Mouse (Mus musculus) heart, postnatal 0 days (tissue): Measurements from ENCODE around the gene Plcxd2. TPM values are rescaled to one million over a fixed set of nuclear protein-coding genes. Genes with fewer than 3 reads are reported as not detected.
A peak's percentile ranks its signal among the peaks of the same experiment; 100 is the strongest.

ENCODE experiments used
- ATAC-seq: fragments of 200-750 bp; cut with Nextera tagmentation; 2 replicates; pipeline ENCODE4 v1.8.0; 2017; ENCODE audit warnings: low read depth, moderate number of reproducible peaks, moderate library complexity; ENCODE audit not compliant: insufficient read depth
- DNase-seq: peaks from one replicate; pipeline ENCODE4 v3.0.0-alpha.2; 2016; ENCODE audit warnings: low spot score
- H3K27ac ChIP-seq: fragments of 300-500 bp; sonication (generic); 2 replicates; pipeline ENCODE4 v1.5.1; 2014; ENCODE audit warnings: low read depth, mild to moderate bottlenecking
- H3K27me3 ChIP-seq: fragments of 300-500 bp; sonication (generic); 2 replicates; pipeline ENCODE4 v1.6.1; 2014; ENCODE audit warnings: low read length, mixed read lengths; ENCODE audit not compliant: control insufficient read depth, insufficient read depth
- H3K36me3 ChIP-seq: fragments of 300-500 bp; sonication (generic); replicated peaks from 2 replicates; pipeline ENCODE4 v1.6.1; 2014; ENCODE audit warnings: low read length, mixed read lengths; ENCODE audit not compliant: control insufficient read depth, insufficient read depth
- H3K4me1 ChIP-seq: fragments of 300-500 bp; sonication (generic); 2 replicates; pipeline ENCODE4 v1.6.1; 2014; ENCODE audit warnings: antibody characterized with exemption; ENCODE audit not compliant: control insufficient read depth, insufficient read depth
- H3K4me2 ChIP-seq: fragments of 300-500 bp; sonication (generic); 2 replicates; pipeline ENCODE4 v1.6.1; 2014; ENCODE audit warnings: low read depth, mild to moderate bottlenecking, low read length, moderate library complexity
- H3K4me3 ChIP-seq: fragments of 300-500 bp; sonication (generic); 2 replicates; pipeline ENCODE4 v1.5.1; 2014; ENCODE audit warnings: low read depth, low read length
- H3K9ac ChIP-seq: fragments of 300-500 bp; sonication (generic); replicated peaks from 2 replicates; pipeline ENCODE4 v1.6.1; 2014; ENCODE audit warnings: low read depth, low read length, mixed read lengths
- H3K9me3 ChIP-seq: fragments of 300-500 bp; sonication (generic); replicated peaks from 2 replicates; pipeline ENCODE4 v1.6.1; 2016; ENCODE audit warnings: low read length; ENCODE audit not compliant: control insufficient read depth
- CTCF ChIP-seq: IDR thresholded peaks from 2 replicates; pipeline ENCODE4 v1.5.1; 2016; ENCODE audit warnings: antibody characterized with exemption, control low read depth, low read depth
- EP300 ChIP-seq: IDR thresholded peaks from 2 replicates; pipeline ENCODE4 v1.6.1; 2016; ENCODE audit warnings: antibody characterized with exemption, low read depth
- WGBS: fragments of 180-500 bp; shearing (Covaris S2); extraction: QIAGEN DNeasy Blood & Tissue Kit; methylation state at CpG from one replicate; pipeline ENCODE4 v1.1.7; 2014; 5-methylcytosine and 5-hydroxymethylcytosine counted together
- polyA plus RNA-seq: library from polyadenylated mRNA; unstranded; fragments of >200 nt; fragmentation: Nextera tagmentation; extraction: Ambion mirVana; gene quantifications from 2 replicates; pipeline ENCODE4 v1.2.1, GENCODE M21; 2015
- total RNA-seq: library from RNA; depleted of rRNA; stranded (reverse); fragments of >200 nt; gene quantifications from 2 replicates; pipeline ENCODE4 v1.2.3, GENCODE M21; 2014; ENCODE audit warnings: low replicate concordance

Plcxd2 gene
- total and polyA plus RNA-seq, 2 experiments from 2014 or later = 0.14 to 0.99 TPM

- Histone ChIP-seq H3K27ac (no peak overlapping the region), H3K27me3 (no peaks in the 10 kb centered on the region), H3K4me3 (no peak overlapping the region), H3K9me3 (no peaks in the 10 kb centered on the region), H3K9ac (no peak overlapping the region), H3K4me2 (no peak overlapping the region), H3K4me1 (no peaks in the 10 kb centered on the region), H3K36me3 (no peaks in the 10 kb centered on the region)
- DNase-seq (peak; percentile 70), ATAC-seq (peak; percentile 64)
- peak; percentile 91 for TF ChIP-seq CTCF
- no peak for TF ChIP-seq EP300
- 37% methylated on average over 5 of the region's 5 CpGs for WGBS
Measured at GRCm38 (mm10) chr16:46022189-46022928, 12.3 kb upstream of the Plcxd2 start.

GRCm38 (mm10) chr16:46021302-46021701, 11.3 kb upstream of the Plcxd2 start:
- Histone ChIP-seq H3K4me2 (no peak overlapping the region), H3K27me3 (no peaks in the 10 kb centered on the region), H3K27ac (no peak overlapping the region), H3K36me3 (no peaks in the 10 kb centered on the region), H3K9ac (no peak overlapping the region), H3K4me1 (no peaks in the 10 kb centered on the region), H3K9me3 (no peaks in the 10 kb centered on the region), H3K4me3 (no peak overlapping the region)
- WGBS = 69% methylated on average over 2 of the region's 2 CpGs
- ATAC-seq (no peak), DNase-seq (no peak)
- TF ChIP-seq CTCF = no peak
- no peak for TF ChIP-seq EP300

GRCm38 (mm10) chr16:46020396-46020795, 10.4 kb upstream of the Plcxd2 start:
- Histone ChIP-seq H3K4me2 (no peak overlapping the region), H3K9ac (no peak overlapping the region), H3K4me1 (no peaks in the 10 kb centered on the region), H3K27ac (no peak overlapping the region), H3K4me3 (no peak overlapping the region), H3K9me3 (no peaks in the 10 kb centered on the region), H3K27me3 (no peaks in the 10 kb centered on the region), H3K36me3 (no peaks in the 10 kb centered on the region)
- DNase-seq = no peak
- TF ChIP-seq EP300 (no peak), CTCF (no peak)
- WGBS = 70% methylated on average over 2 of the region's 2 CpGs
- no peak for ATAC-seq

GRCm38 (mm10) chr16:46019799-46020198, 9.8 kb upstream of the Plcxd2 start:
- H3K36me3 ChIP-seq = no peaks in the 10 kb centered on the region
- H3K9me3 ChIP-seq = no peaks in the 10 kb centered on the region
- H3K4me2 ChIP-seq = no peak overlapping the region
- no peak for TF ChIP-seq EP300
- TF ChIP-seq CTCF = no peak
- 71% methylated on average over 4 of the region's 4 CpGs for WGBS
- H3K27me3 ChIP-seq = no peaks in the 10 kb centered on the region
- no peak for ATAC-seq
- DNase-seq = no peak
- no peak overlapping the region for H3K4me3 ChIP-seq
- H3K27ac ChIP-seq = no peak overlapping the region
- H3K9ac ChIP-seq = no peak overlapping the region
- H3K4me1 ChIP-seq = no peaks in the 10 kb centered on the region

- TF ChIP-seq CTCF (no peak), EP300 (no peak)
- Histone ChIP-seq H3K9me3 (no peaks in the 10 kb centered on the region), H3K4me3 (no peak overlapping the region), H3K27me3 (no peaks in the 10 kb centered on the region), H3K4me2 (no peak overlapping the region), H3K4me1 (no peaks in the 10 kb centered on the region), H3K36me3 (no peaks in the 10 kb centered on the region), H3K27ac (no peak overlapping the region), H3K9ac (no peak overlapping the region)
- WGBS = 71% methylated on average over 1 of the region's 1 CpGs
- no peak for DNase-seq
- ATAC-seq = no peak
Measured at GRCm38 (mm10) chr16:46019359-46019758, 9.3 kb upstream of the Plcxd2 start.

- no peak overlapping the region for H3K9ac ChIP-seq
- no peak overlapping the region for H3K27ac ChIP-seq
- WGBS = 100% methylated on average over 1 of the region's 1 CpGs
- 0 out of 2 replicates have a peak, but pooled peaks cover 5% of the 10 kb centered on the region for H3K4me1 ChIP-seq
- TF ChIP-seq EP300 (no peak), CTCF (no peak)
- H3K4me2 ChIP-seq = no peak overlapping the region
- DNase-seq (no peak), ATAC-seq (no peak)
- H3K4me3 ChIP-seq = no peak overlapping the region
- no peaks in the 10 kb centered on the region for H3K27me3 ChIP-seq
- no peaks in the 10 kb centered on the region for H3K9me3 ChIP-seq
- H3K36me3 ChIP-seq = no peaks in the 10 kb centered on the region
Measured at GRCm38 (mm10) chr16:46011696-46012095, 1.7 kb upstream of the Plcxd2 start.
